Mouse (Mus musculus) lung, embryonic 16.5 days (tissue): ENCODE measurements around the gene Cope. TPM values are rescaled to one million over a fixed set of nuclear protein-coding genes. Genes with fewer than 3 reads are reported as not detected.

Source experiments
- ATAC-seq: fragments of 200-750 bp; cut with Nextera tagmentation; 2 replicates; pipeline ENCODE4 v1.8.0; 2017; ENCODE audit warnings: low read depth, mild to moderate bottlenecking, moderate library complexity
- H3K27ac ChIP-seq: fragments of 300-500 bp; sonication (generic); 2 replicates; pipeline ENCODE4 v1.5.1; 2014; ENCODE audit warnings: mild to moderate bottlenecking, control low read depth, low read length
- H3K27me3 ChIP-seq: fragments of 300-500 bp; sonication (generic); 2 replicates; pipeline ENCODE4 v1.6.1; 2014; ENCODE audit warnings: low read depth, low read length, mixed read lengths; ENCODE audit not compliant: control insufficient read depth, insufficient read depth
- H3K36me3 ChIP-seq: fragments of 300-500 bp; sonication (generic); 2 replicates; pipeline ENCODE4 v1.6.1; 2014; ENCODE audit warnings: low read length; ENCODE audit not compliant: control insufficient read depth, insufficient read depth
- H3K4me1 ChIP-seq: fragments of 300-500 bp; sonication (generic); replicated peaks from 2 replicates; pipeline ENCODE4 v1.6.1; 2014; ENCODE audit warnings: low read length, mixed read lengths; ENCODE audit not compliant: control insufficient read depth, insufficient read depth
- H3K4me2 ChIP-seq: fragments of 300-500 bp; sonication (generic); 2 replicates; pipeline ENCODE4 v1.6.1; 2014; ENCODE audit warnings: low read depth, low read length, control low read depth
- H3K4me3 ChIP-seq: fragments of 300-500 bp; sonication (generic); 2 replicates; pipeline ENCODE4 v1.5.1; 2014; ENCODE audit warnings: mild to moderate bottlenecking, low read length, control low read depth
- H3K9ac ChIP-seq: fragments of 300-500 bp; sonication (generic); 2 replicates; pipeline ENCODE4 v1.6.1; 2014; ENCODE audit warnings: low read length, control low read depth
- H3K9me3 ChIP-seq: fragments of 300-500 bp; sonication (generic); 2 replicates; pipeline ENCODE4 v1.6.1; 2016; ENCODE audit warnings: low read length; ENCODE audit not compliant: control insufficient read depth
- WGBS: fragments of 180-500 bp; shearing (Covaris S2); extraction: QIAGEN DNeasy Blood & Tissue Kit; methylation state at CpG from one replicate; pipeline ENCODE4 v1.1.7; 2014; 5-methylcytosine and 5-hydroxymethylcytosine counted together
- polyA plus RNA-seq: library from polyadenylated mRNA; unstranded; fragments of >200 nt; fragmentation: Nextera tagmentation; extraction: Ambion mirVana; gene quantifications from 2 replicates; pipeline ENCODE4 v1.2.1, GENCODE M21; 2015

Cope gene
- polyA plus RNA-seq, 1 experiment from 2014 or later: 325 TPM

DNA sequence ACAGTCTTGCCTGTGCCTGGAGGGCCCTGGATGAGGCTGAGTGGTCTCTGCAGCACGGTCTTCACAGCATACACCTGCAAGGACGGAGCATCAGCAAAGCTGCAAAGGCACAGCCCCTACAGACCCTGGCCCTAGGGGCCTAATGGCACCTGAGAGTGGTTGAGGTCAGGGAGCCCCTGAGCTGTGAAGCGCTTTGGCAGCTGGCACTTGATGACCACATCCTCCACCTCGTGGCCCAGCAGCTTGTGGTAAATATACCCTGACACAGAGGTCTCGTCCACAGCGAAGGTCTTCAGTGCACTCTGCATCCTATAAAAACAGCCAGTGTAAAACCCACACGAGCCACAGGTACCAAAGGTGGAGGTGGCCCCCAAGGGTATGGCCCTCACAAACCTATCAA, 36.6 kb downstream of the Cope start:
- WGBS: 86% methylated on average over 7 of the region's 7 CpGs
- Histone ChIP-seq H3K36me3 (peaks cover 86% of the 10 kb centered on the region), H3K4me2 (no peak overlapping the region), H3K27ac (no peak overlapping the region), H3K4me1 (no peaks in the 10 kb centered on the region), H3K4me3 (no peak overlapping the region), H3K9ac (no peak overlapping the region), H3K9me3 (no peaks in the 10 kb centered on the region), H3K27me3 (no peaks in the 10 kb centered on the region)
- ATAC-seq: no peak

DNA sequence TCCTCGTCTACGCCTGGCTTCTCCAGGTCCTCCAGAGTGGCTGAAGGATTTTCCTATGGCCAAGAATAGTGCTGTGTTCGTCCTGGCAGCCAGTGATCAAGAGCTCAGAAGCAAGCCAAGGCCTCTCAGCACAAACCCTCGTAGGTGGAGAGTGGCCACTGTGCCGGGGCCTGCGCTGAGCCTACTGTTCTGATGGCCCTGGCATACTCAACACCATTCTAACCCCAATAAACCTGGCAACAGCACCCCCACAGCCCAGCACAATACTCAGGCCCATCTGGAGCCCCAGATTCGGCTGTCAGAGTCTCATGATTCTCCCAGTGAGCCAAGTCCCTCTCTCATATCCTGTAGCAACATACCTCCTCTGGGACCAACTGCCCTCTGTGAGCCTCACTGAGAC, 38.3 kb downstream of the Cope start:
- Histone ChIP-seq H3K9ac (no peak overlapping the region), H3K4me1 (no peaks in the 10 kb centered on the region), H3K9me3 (no peaks in the 10 kb centered on the region), H3K27ac (no peak overlapping the region), H3K4me2 (no peak overlapping the region), H3K4me3 (no peak overlapping the region), H3K27me3 (no peaks in the 10 kb centered on the region), H3K36me3 (peaks cover 71% of the 10 kb centered on the region)
- WGBS: 88% methylated on average over 7 of the region's 7 CpGs
- no peak for ATAC-seq

DNA sequence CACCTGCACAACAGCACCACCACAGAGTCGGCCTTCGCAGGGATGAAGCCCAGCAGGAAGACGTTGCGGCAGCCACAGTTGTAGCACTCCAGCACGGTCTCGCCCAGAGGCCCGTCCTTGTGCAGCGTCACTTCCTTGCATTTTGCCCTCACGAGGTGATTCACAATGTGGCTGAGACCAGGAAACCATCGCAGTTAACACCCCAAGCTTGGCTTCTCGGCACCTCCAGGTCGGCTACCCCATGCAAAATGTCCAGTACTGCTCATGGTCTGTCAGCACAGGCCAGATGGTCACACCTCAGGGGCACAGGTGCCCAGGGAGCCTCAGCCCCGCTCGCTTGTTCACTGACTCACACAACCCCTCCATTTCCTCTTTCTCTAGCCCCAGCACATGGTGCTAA, 39.7 kb downstream of the Cope start:
- Histone ChIP-seq H3K36me3 (peaks cover 57% of the 10 kb centered on the region), H3K27ac (no peak overlapping the region), H3K4me1 (no peaks in the 10 kb centered on the region), H3K4me2 (no peak overlapping the region), H3K4me3 (no peak overlapping the region), H3K27me3 (no peaks in the 10 kb centered on the region), H3K9me3 (no peaks in the 10 kb centered on the region), H3K9ac (no peak overlapping the region)
- ATAC-seq: no peak
- 85% methylated on average over 14 of the region's 14 CpGs for WGBS

DNA sequence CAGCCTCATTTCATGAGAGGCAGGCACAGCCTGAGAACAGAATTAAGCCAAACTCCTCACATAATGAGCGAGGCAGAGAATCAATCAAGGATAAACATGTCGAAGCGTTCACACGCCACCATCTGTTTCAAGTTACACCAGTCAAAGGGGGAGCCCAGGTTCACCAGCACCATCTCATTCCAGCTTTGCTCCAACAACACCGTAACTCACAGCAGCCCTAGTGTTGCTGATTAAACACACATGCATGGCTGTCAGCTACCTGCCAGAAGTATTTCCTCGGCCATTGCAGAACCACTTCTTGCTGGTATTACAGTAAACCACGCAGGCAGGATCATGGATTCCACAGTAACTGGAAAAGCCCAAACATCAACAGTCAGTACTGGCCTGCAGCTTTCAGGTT, 40.8 kb downstream of the Cope start:
- H3K4me2 ChIP-seq: no peak overlapping the region
- peaks cover 46% of the 10 kb centered on the region for H3K36me3 ChIP-seq
- WGBS: 64% methylated on average over 7 of the region's 7 CpGs
- no peaks in the 10 kb centered on the region; the same call in 1 of the 2 replicates for H3K4me1 ChIP-seq
- no peaks in the 10 kb centered on the region for H3K27me3 ChIP-seq
- H3K9me3 ChIP-seq: no peaks in the 10 kb centered on the region
- no peak overlapping the region for H3K9ac ChIP-seq
- ATAC-seq: no peak
- H3K4me3 ChIP-seq: no peak overlapping the region
- H3K27ac ChIP-seq: no peak overlapping the region

DNA sequence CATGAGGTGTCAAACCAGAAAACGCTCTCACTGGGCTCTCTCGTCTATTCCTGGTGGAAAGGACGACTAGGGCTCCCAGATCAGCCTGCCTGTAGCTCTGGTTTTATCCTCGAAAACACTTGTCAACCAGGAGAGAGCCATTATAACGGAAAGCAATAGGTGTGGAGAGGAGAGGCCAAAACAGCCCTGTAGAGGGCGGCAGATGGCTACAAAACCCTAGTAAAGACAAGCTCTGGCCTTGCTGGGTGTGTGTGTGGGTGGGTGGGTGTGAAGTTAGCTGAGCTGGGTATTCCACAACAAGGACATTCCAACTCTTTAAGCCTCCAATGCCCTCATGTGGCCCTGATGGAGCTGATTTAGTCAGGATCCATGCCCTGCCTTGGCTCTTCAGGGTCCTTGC, 41.4 kb downstream of the Cope start:
- Histone ChIP-seq H3K9me3 (no peaks in the 10 kb centered on the region), H3K4me2 (no peak overlapping the region), H3K4me3 (no peak overlapping the region), H3K27me3 (no peaks in the 10 kb centered on the region), H3K36me3 (peaks cover 41% of the 10 kb centered on the region), H3K9ac (no peak overlapping the region), H3K27ac (no peak overlapping the region), H3K4me1 (no peaks in the 10 kb centered on the region; the same call in 1 of the 2 replicates)
- 54% methylated on average over 6 of the region's 6 CpGs for WGBS
- peak; percentile 41; the same call in 1 of the 2 replicates for ATAC-seq

DNA sequence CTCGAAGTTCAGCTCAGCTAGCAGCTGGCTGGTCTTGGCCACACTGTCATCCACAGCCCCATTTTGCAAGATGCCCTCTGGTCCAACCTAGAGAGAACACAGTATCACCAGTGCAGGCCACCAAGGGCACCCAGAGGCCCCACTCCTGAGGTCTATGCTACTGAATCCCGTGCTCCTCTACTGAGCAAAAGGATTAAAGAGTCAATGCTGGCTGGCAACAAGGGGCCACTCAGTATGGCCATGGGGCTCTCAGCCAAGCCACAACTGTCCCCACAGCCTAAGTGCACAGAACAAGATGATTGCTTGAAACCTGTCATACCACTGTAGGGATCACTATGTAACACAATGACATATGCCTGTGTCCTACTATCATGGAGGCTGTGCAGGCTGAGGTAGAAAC, 42.0 kb downstream of the Cope start:
- Histone ChIP-seq H3K27me3 (no peaks in the 10 kb centered on the region), H3K4me1 (no peaks in the 10 kb centered on the region; the same call in 1 of the 2 replicates), H3K4me2 (no peak overlapping the region), H3K36me3 (peaks cover 36% of the 10 kb centered on the region), H3K9me3 (no peaks in the 10 kb centered on the region), H3K9ac (no peak overlapping the region), H3K27ac (no peak overlapping the region), H3K4me3 (no peak overlapping the region)
- no peak; the same call in 1 of the 2 replicates for ATAC-seq
- 82% methylated on average over 2 of the region's 2 CpGs for WGBS

DNA sequence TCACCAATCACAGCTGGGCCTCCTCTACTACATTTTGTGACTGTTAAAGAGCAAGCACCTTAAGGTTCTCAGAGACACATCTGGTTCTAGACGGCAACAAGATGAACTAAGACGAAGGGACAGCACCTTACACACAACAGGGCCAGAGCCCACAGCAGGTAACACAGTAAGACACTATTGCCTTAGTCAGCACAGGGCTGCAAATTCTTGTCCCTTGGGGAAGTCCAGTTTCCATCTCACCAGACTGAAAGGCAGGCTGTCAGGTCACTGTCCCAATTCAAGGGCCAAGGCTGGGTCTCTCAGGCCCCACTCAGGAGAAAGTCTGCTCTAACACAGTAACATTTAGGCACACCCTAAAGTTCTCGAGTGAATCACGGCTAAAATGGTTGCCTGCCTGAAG, 45.1 kb downstream of the Cope start:
- Histone ChIP-seq H3K4me1 (peaks cover 20% of the 10 kb centered on the region), H3K4me2 (no peak overlapping the region), H3K9me3 (no peaks in the 10 kb centered on the region), H3K9ac (no peak overlapping the region), H3K36me3 (peaks cover 9% of the 10 kb centered on the region), H3K4me3 (no peak overlapping the region), H3K27ac (no peak overlapping the region), H3K27me3 (no peaks in the 10 kb centered on the region)
- 75% methylated on average over 4 of the region's 4 CpGs for WGBS
- no peak for ATAC-seq

DNA sequence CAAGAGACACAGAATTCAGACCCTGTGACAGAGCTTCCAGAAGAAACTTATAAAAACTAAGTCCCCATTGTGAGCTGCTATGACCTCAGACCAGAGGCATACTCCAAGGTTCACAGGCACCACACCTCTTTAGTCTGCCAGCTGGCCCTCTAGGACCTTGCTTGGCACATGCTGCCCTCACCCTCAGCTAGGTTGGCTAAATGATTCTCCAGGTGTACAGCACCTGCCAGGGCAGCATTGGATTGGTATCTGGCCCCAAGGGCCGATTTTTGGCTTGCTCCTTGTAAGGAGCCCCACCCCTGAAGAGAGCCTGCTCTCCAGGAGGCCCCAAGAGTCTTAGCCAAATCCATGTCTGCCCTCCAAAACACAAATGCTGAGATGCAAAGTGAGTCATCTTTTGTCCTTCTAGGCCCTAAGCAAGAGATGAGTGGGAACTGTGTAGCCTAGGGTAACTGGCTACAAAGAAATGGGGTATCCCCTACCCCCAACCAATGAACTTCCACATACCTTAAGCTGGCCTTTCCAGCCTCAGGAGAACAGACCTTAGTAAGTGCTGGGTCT, 45.6 kb downstream of the Cope start:
- peaks cover 7% of the 10 kb centered on the region for H3K36me3 ChIP-seq

DNA sequence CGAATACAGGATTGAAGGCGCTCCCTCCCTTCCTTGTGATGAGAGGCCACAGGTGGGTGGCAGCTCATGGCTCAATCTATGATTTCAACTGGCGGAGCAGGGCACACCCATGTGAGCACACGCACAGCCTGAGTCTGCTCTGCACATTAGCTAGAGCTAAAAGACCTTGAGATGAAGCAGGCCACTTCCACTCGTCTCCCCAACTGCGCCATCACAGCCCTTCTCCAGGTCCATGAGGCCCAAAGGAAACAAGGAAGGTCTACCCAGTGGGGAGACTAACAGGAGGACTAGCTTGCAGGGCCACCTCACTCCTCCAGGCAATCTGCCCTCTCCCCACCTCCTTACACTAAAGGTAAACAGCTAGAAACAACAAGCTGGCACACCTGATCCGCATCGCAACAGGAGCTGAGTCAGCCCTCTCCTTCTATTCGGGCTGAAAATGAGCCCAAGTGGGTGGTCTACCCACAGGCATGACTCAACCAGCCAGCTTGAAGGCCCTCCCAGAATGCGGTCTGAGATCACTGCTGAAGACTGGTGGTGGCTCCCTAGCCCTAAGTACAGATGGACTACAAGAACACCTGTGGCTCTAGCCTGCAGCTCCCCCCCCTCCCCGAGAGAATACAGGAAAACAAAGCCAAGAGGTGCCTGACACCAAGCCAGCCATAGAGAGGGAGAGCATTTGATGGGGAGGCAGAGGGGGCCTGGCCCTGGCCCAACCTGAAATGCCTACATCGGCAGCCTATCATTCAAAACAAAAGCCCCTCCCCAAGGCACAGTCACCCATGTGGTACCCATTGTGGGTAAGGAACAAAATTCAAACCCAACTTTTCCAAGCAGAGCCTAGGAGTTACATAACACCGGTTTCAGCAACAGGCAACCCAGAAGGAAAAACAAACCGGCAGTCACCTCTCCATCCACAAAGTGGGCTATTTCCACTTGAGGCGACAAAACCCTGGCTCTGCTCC, 49.0 kb downstream of the Cope start:
- no peak for ATAC-seq
- H3K4me1 ChIP-seq: peaks cover 30% of the 10 kb centered on the region
- peak overlapping the region; percentile 76 for H3K4me2 ChIP-seq
- H3K36me3 ChIP-seq: no peaks in the 10 kb centered on the region
- no peak overlapping the region for H3K27ac ChIP-seq
- 34% methylated on average over 15 of the region's 15 CpGs for WGBS
- no peaks in the 10 kb centered on the region for H3K27me3 ChIP-seq
- peak overlapping the region; percentile 99 for H3K9ac ChIP-seq
- H3K4me3 ChIP-seq: peak overlapping the region; percentile 99
- no peaks in the 10 kb centered on the region for H3K9me3 ChIP-seq

More for the DNA sequence above, 45.6 kb downstream of the Cope start:
- 59% methylated on average over 1 of the region's 1 CpGs for WGBS
- no peak overlapping the region for H3K4me3 ChIP-seq
- H3K4me1 ChIP-seq: peaks cover 20% of the 10 kb centered on the region
- no peak overlapping the region for H3K9ac ChIP-seq
- no peaks in the 10 kb centered on the region for H3K9me3 ChIP-seq
- ATAC-seq: no peak
- no peaks in the 10 kb centered on the region for H3K27me3 ChIP-seq
- H3K27ac ChIP-seq: no peak overlapping the region
- H3K4me2 ChIP-seq: no peak overlapping the region
